Mouse (Mus musculus): ENCODE measurements around the gene Fbrsl1. TPM values are rescaled to one million over a fixed set of nuclear protein-coding genes. Genes with fewer than 3 reads are reported as not detected.

Fbrsl1 gene
- polyA plus RNA-seq, 1 experiment = 150 TPM

DNA sequence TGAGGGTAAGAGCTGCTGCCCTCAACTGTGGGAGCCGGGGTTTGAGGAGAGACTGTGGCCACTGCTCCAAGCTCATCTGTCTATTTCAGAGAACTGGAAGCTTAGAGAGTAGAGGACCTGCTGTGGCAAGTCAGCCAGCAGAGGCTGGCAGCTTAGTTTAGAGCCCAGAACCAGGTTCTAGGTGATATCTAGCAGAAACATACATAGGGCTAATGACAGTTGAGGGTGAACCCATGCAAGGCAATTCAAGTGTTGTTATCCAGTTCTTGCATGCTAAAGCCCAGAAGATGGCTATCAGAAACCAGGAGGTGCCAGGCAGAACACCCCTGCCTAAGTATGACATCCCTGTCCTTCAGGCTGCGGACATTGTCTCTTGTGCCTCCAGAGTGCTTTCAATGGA lies 45.7 kb downstream of the Fbrsl1 start:
- no peaks in the 10 kb centered on the region for H3K27me3 ChIP-seq (ENCODE audit: control insufficient read depth, insufficient read depth, low read length)
- no peak for TF ChIP-seq CTCF (IDR thresholded peaks at IDR 0.05; ENCODE audit: extremely low read depth, insufficient read length, insufficient replicate concordance, low read depth, low read length)
- TF ChIP-seq POLR2A (IDR thresholded peaks at IDR 0.05; ENCODE audit: low read depth, low read length) = no peak
- no peaks in the 10 kb centered on the region; the same call in 1 of the 2 replicates for H3K36me3 ChIP-seq (ENCODE audit: control insufficient read depth, insufficient read depth, low read length)
- WGBS = 95% methylated on average over 2 of the region's 2 CpGs
- H3K27ac ChIP-seq (ENCODE audit: insufficient read depth, low read depth, low read length) = no peak overlapping the region
- no peaks in the 10 kb centered on the region for H3K4me1 ChIP-seq (ENCODE audit: control insufficient read depth, insufficient read depth, insufficient read length, low read length)
- no peak overlapping the region for H3K4me3 ChIP-seq (ENCODE audit: low read depth, low read length)

DNA sequence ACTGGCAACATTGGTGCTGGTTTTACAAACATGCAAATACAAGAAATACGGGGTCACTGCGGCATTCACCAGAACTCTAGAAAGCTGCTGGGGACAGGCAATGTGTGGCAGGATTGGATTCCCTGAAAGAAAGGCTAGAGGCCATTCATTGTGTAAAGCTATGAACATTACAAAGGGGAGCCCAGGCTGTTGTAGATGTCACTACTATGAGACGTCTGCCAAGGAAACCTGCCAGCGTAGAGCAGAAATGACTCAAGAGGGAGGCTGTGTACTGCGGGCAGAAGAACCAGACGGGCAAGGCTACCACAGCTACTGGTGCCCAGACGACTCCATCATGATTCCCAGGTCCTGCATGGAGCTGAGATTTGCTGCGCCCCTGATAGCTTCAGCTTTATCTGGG lies 47.2 kb downstream of the Fbrsl1 start:
- H3K4me1 ChIP-seq (ENCODE audit: control insufficient read depth, insufficient read depth, insufficient read length, low read length) = no peaks in the 10 kb centered on the region
- TF ChIP-seq CTCF (IDR thresholded peaks at IDR 0.05; ENCODE audit: extremely low read depth, insufficient read length, insufficient replicate concordance, low read depth, low read length) (no peak), POLR2A (IDR thresholded peaks at IDR 0.05; ENCODE audit: low read depth, low read length) (no peak)
- no peak overlapping the region for H3K4me3 ChIP-seq (ENCODE audit: low read depth, low read length)
- WGBS = 93% methylated on average over 8 of the region's 8 CpGs
- H3K27me3 ChIP-seq (ENCODE audit: control insufficient read depth, insufficient read depth, low read length) = no peaks in the 10 kb centered on the region
- H3K36me3 ChIP-seq (ENCODE audit: control insufficient read depth, insufficient read depth, low read length) = no peaks in the 10 kb centered on the region; the same call in 1 of the 2 replicates
- H3K27ac ChIP-seq (ENCODE audit: insufficient read depth, low read depth, low read length) = no peak overlapping the region

DNA sequence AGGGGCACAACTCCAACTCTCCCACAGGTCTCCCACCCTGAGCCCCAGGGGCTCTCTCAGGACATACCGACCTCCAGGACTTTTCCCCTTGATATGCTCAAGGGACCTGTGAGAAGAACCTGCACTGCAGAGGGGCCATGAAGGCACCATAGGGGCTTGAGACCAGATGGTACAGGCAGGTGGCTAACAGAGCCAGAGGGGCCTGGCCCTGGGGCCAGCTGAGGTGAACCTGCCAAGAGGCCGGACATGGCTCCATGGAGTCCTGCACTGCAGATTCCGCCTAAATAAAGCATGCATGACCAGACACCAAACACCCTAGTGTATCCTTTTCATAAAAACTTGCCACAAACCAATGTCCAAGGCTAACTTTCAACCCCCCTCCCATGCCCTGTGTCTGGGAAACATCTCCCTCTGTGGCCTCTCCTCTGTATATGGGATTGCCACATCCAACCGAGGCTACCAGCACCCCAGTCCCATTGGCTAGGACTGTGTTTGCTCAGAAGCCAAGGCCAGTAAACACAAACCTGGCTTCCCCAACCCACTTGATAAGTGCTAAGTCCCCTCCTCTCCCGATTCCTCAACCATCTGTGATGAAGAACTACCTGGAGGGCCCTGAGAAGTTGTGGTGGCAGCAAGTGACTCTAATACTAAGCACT lies 53.2 kb downstream of the Fbrsl1 start:
- no peaks in the 10 kb centered on the region for H3K4me1 ChIP-seq (ENCODE audit: control insufficient read depth, insufficient read depth, insufficient read length, low read length)
- 82% methylated on average over 5 of the region's 5 CpGs for WGBS
- TF ChIP-seq CTCF (IDR thresholded peaks at IDR 0.05; ENCODE audit: extremely low read depth, insufficient read length, insufficient replicate concordance, low read depth, low read length) = no peak
- no peak for TF ChIP-seq POLR2A (IDR thresholded peaks at IDR 0.05; ENCODE audit: low read depth, low read length)
- H3K27me3 ChIP-seq (ENCODE audit: control insufficient read depth, insufficient read depth, low read length) = no peaks in the 10 kb centered on the region
- H3K4me3 ChIP-seq (ENCODE audit: low read depth, low read length) = no peak overlapping the region
- no peak overlapping the region for H3K27ac ChIP-seq (ENCODE audit: insufficient read depth, low read depth, low read length)
- peaks cover 8% of the 10 kb centered on the region for H3K36me3 ChIP-seq (ENCODE audit: control insufficient read depth, insufficient read depth, low read length)

DNA sequence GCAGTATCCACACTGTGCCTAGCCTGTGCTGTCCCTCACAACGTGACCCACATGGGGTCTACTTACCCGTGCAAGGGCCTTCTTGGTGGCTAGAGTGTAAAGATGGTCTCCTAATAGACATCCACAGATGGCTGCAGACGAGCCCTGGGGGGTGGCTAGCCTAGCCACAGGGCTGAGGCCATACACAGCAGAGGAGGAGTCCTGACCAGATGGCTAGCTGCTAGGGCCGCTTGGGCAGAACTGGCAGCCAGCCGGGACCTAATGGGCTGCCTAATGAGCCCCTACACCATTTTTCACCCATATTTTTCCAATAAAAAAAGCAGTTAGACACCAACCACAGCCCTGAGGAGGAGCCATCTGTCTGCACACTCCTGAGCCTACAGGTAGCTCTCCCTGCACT lies 55.6 kb downstream of the Fbrsl1 start:
- Histone ChIP-seq H3K27ac (ENCODE audit: insufficient read depth, low read depth, low read length) (no peak overlapping the region), H3K27me3 (ENCODE audit: control insufficient read depth, insufficient read depth, low read length) (no peaks in the 10 kb centered on the region), H3K4me3 (ENCODE audit: low read depth, low read length) (no peak overlapping the region), H3K36me3 (ENCODE audit: control insufficient read depth, insufficient read depth, low read length) (peaks cover 8% of the 10 kb centered on the region; the same call in 1 of the 2 replicates), H3K4me1 (ENCODE audit: control insufficient read depth, insufficient read depth, insufficient read length, low read length) (no peaks in the 10 kb centered on the region)
- 89% methylated on average over 5 of the region's 5 CpGs for WGBS
- no peak for TF ChIP-seq CTCF (IDR thresholded peaks at IDR 0.05; ENCODE audit: extremely low read depth, insufficient read length, insufficient replicate concordance, low read depth, low read length)
- TF ChIP-seq POLR2A (IDR thresholded peaks at IDR 0.05; ENCODE audit: low read depth, low read length) = no peak

DNA sequence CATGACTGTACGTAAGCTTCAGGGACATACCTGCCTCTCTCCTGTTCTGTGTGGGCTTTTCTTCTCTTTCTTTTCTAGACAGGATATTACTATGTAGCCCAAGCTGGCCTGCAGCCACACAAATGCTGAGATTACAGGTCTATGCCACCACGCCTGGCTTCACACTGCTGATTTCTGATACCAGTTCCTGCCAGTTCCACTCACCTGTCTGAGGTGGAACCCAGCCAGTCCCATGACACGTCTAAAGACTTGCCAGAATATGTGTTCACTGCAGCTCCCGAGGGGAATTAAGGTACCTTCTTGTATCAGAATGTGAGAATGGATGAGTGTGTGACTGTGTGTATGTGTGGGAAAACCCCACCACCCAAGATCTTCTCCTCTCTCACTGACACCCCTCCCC lies 57.7 kb downstream of the Fbrsl1 start:
- TF ChIP-seq POLR2A (IDR thresholded peaks at IDR 0.05; ENCODE audit: low read depth, low read length) = no peak
- TF ChIP-seq CTCF (IDR thresholded peaks at IDR 0.05; ENCODE audit: extremely low read depth, insufficient read length, insufficient replicate concordance, low read depth, low read length) = no peak
- WGBS = 62% methylated on average over 4 of the region's 4 CpGs

DNA sequence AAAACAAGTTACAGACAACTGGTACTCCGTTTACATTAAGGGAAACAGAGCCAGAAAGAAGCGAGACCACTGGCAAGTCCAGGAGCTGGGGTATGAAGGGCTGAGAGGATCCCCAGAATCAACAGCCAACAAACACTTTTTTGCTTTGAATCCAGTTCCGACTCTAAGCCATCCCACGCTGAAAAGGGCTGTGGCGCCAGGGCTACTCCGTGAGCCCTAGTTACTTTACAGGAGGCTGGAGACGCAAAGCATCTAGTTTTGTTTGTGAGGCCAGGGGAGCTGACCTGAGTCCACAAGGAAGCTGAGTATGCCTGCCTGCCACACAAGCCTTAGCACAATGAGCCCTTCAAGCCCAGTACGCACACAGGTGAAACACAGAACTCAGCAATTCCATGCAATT lies 61.0 kb downstream of the Fbrsl1 start:
- H3K4me3 ChIP-seq (ENCODE audit: low read depth, low read length) = peak overlapping the region; percentile 86
- no peaks in the 10 kb centered on the region for H3K36me3 ChIP-seq (ENCODE audit: control insufficient read depth, insufficient read depth, low read length)
- H3K27ac ChIP-seq (ENCODE audit: insufficient read depth, low read depth, low read length) = no peak overlapping the region
- 40% methylated on average over 8 of the region's 8 CpGs for WGBS
- TF ChIP-seq CTCF (IDR thresholded peaks at IDR 0.05; ENCODE audit: extremely low read depth, insufficient read length, insufficient replicate concordance, low read depth, low read length) = no peak
- TF ChIP-seq POLR2A (IDR thresholded peaks at IDR 0.05; ENCODE audit: low read depth, low read length) = no peak
- no peaks in the 10 kb centered on the region for H3K27me3 ChIP-seq (ENCODE audit: control insufficient read depth, insufficient read depth, low read length)
- peaks cover 6% of the 10 kb centered on the region; the same call in 1 of the 2 replicates for H3K4me1 ChIP-seq (ENCODE audit: control insufficient read depth, insufficient read depth, insufficient read length, low read length)

More for the DNA sequence above, 57.7 kb downstream of the Fbrsl1 start:
- Histone ChIP-seq H3K4me3 (ENCODE audit: low read depth, low read length) (no peak overlapping the region), H3K27ac (ENCODE audit: insufficient read depth, low read depth, low read length) (no peak overlapping the region), H3K4me1 (ENCODE audit: control insufficient read depth, insufficient read depth, insufficient read length, low read length) (peaks cover 6% of the 10 kb centered on the region; the same call in 1 of the 2 replicates), H3K36me3 (ENCODE audit: control insufficient read depth, insufficient read depth, low read length) (peaks cover 8% of the 10 kb centered on the region; the same call in 1 of the 2 replicates), H3K27me3 (ENCODE audit: control insufficient read depth, insufficient read depth, low read length) (no peaks in the 10 kb centered on the region)

DNA sequence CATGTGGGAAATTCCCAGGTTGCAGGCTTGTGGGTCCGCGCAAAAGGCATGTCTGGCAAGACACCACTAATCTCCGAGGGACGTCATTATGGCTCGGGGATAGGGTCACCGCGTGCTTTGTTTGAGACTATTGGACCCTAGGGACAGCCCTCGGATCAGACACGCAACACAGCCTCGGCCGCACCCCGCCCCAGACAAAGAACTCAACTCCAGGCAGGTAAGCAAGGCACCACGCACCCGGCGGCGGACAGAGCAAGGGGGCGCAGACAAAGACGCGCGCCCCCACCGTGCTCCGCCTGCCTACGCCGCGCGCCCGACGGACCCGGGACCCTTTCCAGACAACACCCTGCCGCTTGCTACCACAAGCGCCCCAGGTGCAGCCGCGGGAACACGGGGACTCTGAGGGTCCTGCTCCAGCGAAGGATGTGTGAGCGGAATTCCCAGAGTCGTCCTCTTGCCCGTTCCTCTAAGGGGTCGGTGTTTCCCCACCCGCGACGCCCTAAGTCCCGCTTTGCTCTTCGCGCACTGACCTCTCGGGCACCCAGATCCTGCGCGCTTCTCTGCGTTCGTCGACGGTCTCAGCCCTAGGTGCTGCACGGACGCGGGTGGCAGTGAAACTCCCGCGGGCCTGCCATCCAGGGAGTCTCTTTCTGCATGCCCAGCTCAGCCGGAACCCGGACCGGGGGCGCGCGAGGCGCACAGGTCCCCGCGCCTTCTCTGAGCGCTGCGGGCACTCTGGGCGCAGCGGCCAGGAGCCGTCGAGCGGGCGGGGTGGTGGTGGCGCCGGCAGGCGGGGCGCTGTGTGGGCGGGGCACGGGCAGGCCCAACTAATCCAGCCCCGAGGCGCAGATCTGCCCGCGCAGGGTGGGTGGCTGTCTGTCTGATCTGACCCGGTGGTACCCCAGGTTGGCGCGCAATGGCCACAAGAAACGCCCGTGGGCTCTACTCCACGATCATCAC lies 61.7 kb downstream of the Fbrsl1 start:
- TF ChIP-seq CTCF (IDR thresholded peaks at IDR 0.05; ENCODE audit: extremely low read depth, insufficient read length, insufficient replicate concordance, low read depth, low read length) = no peak
- no peak overlapping the region for H3K27ac ChIP-seq (ENCODE audit: insufficient read depth, low read depth, low read length)
- 3% methylated on average over 90 of the region's 90 CpGs for WGBS

More for the DNA sequence above, 61.7 kb downstream of the Fbrsl1 start:
- H3K4me3 ChIP-seq (ENCODE audit: low read depth, low read length) = peak overlapping the region; percentile 86
- no peaks in the 10 kb centered on the region for H3K36me3 ChIP-seq (ENCODE audit: control insufficient read depth, insufficient read depth, low read length)
- H3K27me3 ChIP-seq (ENCODE audit: control insufficient read depth, insufficient read depth, low read length) = no peaks in the 10 kb centered on the region
- H3K4me1 ChIP-seq (ENCODE audit: control insufficient read depth, insufficient read depth, insufficient read length, low read length) = peaks cover 6% of the 10 kb centered on the region; the same call in 1 of the 2 replicates

All from small intestine, adult 2 months (tissue).